Mouse (Mus musculus): ENCODE measurements at regions not wholly inside any gene's neighbourhood (a gene's known extent, or its start where the extent isn't known, plus 50 kb on each side); places are given as distances from the start of the nearest gene placed in this dataset.

GRCm38 (mm10) chr4:119022338-119022737 lies 61.0 kb downstream of the Lao1 start:
- TF ChIP-seq CTCF (conservative IDR thresholded peaks at IDR 0.05; ENCODE audit: low read length) (no peak), POU5F1 (IDR thresholded peaks at IDR 0.05; ENCODE audit: borderline replicate concordance, low read length) (no peak), NANOG (IDR thresholded peaks at IDR 0.05; ENCODE audit: borderline replicate concordance, low read length) (no peak)
